Mouse (Mus musculus) megakaryocyte, embryonic 14.5 days (primary cell): Measurements from ENCODE around the gene Hist2h2ac. TPM values are rescaled to one million over a fixed set of nuclear protein-coding genes. Genes with fewer than 3 reads are reported as not detected.

Experiments
- H3K27me3 ChIP-seq: replicated peaks from 2 replicates; pipeline ENCODE3; 2012; ENCODE audit warnings: inconsistent platforms
- H3K36me3 ChIP-seq: replicated peaks from 2 replicates; pipeline ENCODE3; 2012; ENCODE audit warnings: low read length, inconsistent platforms, mixed read lengths
- H3K4me1 ChIP-seq: 2 replicates; pipeline ENCODE4 v1.6.1; 2012; ENCODE audit warnings: inconsistent platforms
- H3K4me3 ChIP-seq: replicated peaks from 2 replicates; pipeline ENCODE3; 2012; ENCODE audit warnings: moderate library complexity, mild to moderate bottlenecking, inconsistent platforms
- H3K9me3 ChIP-seq: 2 replicates; pipeline ENCODE4 v1.6.1; 2012; ENCODE audit warnings: inconsistent platforms
- FLI1 ChIP-seq: IDR thresholded peaks from 2 replicates; pipeline ENCODE4 v1.6.1; 2012; ENCODE audit warnings: low read length, inconsistent platforms, mixed read lengths
- GATA1 ChIP-seq: IDR thresholded peaks from 3 replicates; pipeline ENCODE4 v1.6.1; 2012; ENCODE audit warnings: mixed read lengths, low read length, inconsistent platforms, borderline replicate concordance
- polyA plus RNA-seq: library from polyadenylated mRNA; stranded (reverse); fragments of >175 nt; gene quantifications from 2 replicates; pipeline ENCODE4 v1.2.3, GENCODE M21; 2012; ENCODE audit warnings: low replicate concordance; ENCODE audit not compliant: insufficient read depth

Hist2h2ac gene
- polyA plus RNA-seq, 1 experiment, result 15.1 TPM

GRCm38 (mm10) chr3:96263558-96264403 is 43.1 kb upstream of the Hist2h2ac start:
- no peak for TF ChIP-seq FLI1
- no peak for TF ChIP-seq GATA1
- Histone ChIP-seq H3K36me3 (no peaks in the 10 kb centered on the region), H3K4me3 (peak overlapping the region; percentile 93), H3K4me1 (peaks cover 62% of the 10 kb centered on the region), H3K9me3 (peaks cover 4% of the 10 kb centered on the region; the same call in 1 of the 2 replicates), H3K27me3 (no peaks in the 10 kb centered on the region)

- H3K27me3 ChIP-seq, result no peaks in the 10 kb centered on the region
- TF ChIP-seq GATA1 (no peak), FLI1 (peak; percentile 53; the same call in 1 of the 2 replicates)
- H3K4me1 ChIP-seq, result peaks cover 66% of the 10 kb centered on the region
- H3K9me3 ChIP-seq, result peaks cover 4% of the 10 kb centered on the region; the same call in 1 of the 2 replicates
- H3K4me3 ChIP-seq, result peak within 1 kb of the TSS; percentile 93
- no peaks in the 10 kb centered on the region for H3K36me3 ChIP-seq
Observed at GRCm38 (mm10) chr3:96262979-96263550, 42.4 kb upstream of the Hist2h2ac start, which contains the start of gene Hist2h4. Gene Hist2h4 (minus strand): TSS chr3:96263311.

- Histone ChIP-seq H3K27me3 (no peaks in the 10 kb centered on the region), H3K36me3 (no peaks in the 10 kb centered on the region), H3K4me3 (peak overlapping the region; percentile 93), H3K9me3 (peaks cover 4% of the 10 kb centered on the region; the same call in 1 of the 2 replicates), H3K4me1 (peaks cover 60% of the 10 kb centered on the region)
- TF ChIP-seq FLI1, result no peak
- no peak for TF ChIP-seq GATA1
Observed at GRCm38 (mm10) chr3:96262216-96262875, 41.7 kb upstream of the Hist2h2ac start.

GRCm38 (mm10) chr3:96261623-96262022 is 40.9 kb upstream of the Hist2h2ac start:
- Histone ChIP-seq H3K9me3 (peaks cover 4% of the 10 kb centered on the region; the same call in 1 of the 2 replicates), H3K4me1 (peaks cover 53% of the 10 kb centered on the region), H3K4me3 (peak overlapping the region; percentile 93), H3K27me3 (no peaks in the 10 kb centered on the region), H3K36me3 (no peaks in the 10 kb centered on the region)
- TF ChIP-seq FLI1, result no peak
- no peak for TF ChIP-seq GATA1

- TF ChIP-seq GATA1 (no peak), FLI1 (no peak)
- Histone ChIP-seq H3K4me1 (peaks cover 50% of the 10 kb centered on the region), H3K27me3 (no peaks in the 10 kb centered on the region), H3K9me3 (peaks cover 4% of the 10 kb centered on the region; the same call in 1 of the 2 replicates), H3K4me3 (no peak overlapping the region), H3K36me3 (no peaks in the 10 kb centered on the region)
Observed at GRCm38 (mm10) chr3:96260220-96260619, 39.5 kb upstream of the Hist2h2ac start.

GRCm38 (mm10) chr3:96257190-96257589 is 36.5 kb upstream of the Hist2h2ac start:
- peaks cover 34% of the 10 kb centered on the region for H3K4me1 ChIP-seq
- TF ChIP-seq GATA1 (no peak), FLI1 (no peak)
- H3K36me3 ChIP-seq, result no peaks in the 10 kb centered on the region
- H3K4me3 ChIP-seq, result no peak overlapping the region
- no peaks in the 10 kb centered on the region for H3K27me3 ChIP-seq
- H3K9me3 ChIP-seq, result peaks cover 4% of the 10 kb centered on the region; the same call in 1 of the 2 replicates

- peaks cover 4% of the 10 kb centered on the region; the same call in 1 of the 2 replicates for H3K9me3 ChIP-seq
- H3K4me1 ChIP-seq, result peaks cover 29% of the 10 kb centered on the region
- H3K36me3 ChIP-seq, result no peaks in the 10 kb centered on the region
- no peak for TF ChIP-seq FLI1
- H3K4me3 ChIP-seq, result no peak overlapping the region
- no peaks in the 10 kb centered on the region for H3K27me3 ChIP-seq
Observed at GRCm38 (mm10) chr3:96255926-96256593, 35.4 kb upstream of the Hist2h2ac start.

GRCm38 (mm10) chr3:96254683-96255355 is 34.1 kb upstream of the Hist2h2ac start:
- Histone ChIP-seq H3K36me3 (no peaks in the 10 kb centered on the region), H3K27me3 (no peaks in the 10 kb centered on the region), H3K9me3 (no peaks in the 10 kb centered on the region), H3K4me3 (no peak overlapping the region), H3K4me1 (peaks cover 31% of the 10 kb centered on the region)
- TF ChIP-seq FLI1, result no peak
- TF ChIP-seq GATA1, result no peak

- TF ChIP-seq GATA1, result no peak
- TF ChIP-seq FLI1, result no peak
- no peak overlapping the region for H3K4me3 ChIP-seq
- H3K27me3 ChIP-seq, result no peaks in the 10 kb centered on the region
- peaks cover 39% of the 10 kb centered on the region for H3K4me1 ChIP-seq
- H3K9me3 ChIP-seq, result no peaks in the 10 kb centered on the region
- no peaks in the 10 kb centered on the region for H3K36me3 ChIP-seq
Observed at GRCm38 (mm10) chr3:96251787-96252186, 31.1 kb upstream of the Hist2h2ac start.
